Comparison of ENCODE assay signal across 28 mouse cellular contexts in the genomic region with DNA sequence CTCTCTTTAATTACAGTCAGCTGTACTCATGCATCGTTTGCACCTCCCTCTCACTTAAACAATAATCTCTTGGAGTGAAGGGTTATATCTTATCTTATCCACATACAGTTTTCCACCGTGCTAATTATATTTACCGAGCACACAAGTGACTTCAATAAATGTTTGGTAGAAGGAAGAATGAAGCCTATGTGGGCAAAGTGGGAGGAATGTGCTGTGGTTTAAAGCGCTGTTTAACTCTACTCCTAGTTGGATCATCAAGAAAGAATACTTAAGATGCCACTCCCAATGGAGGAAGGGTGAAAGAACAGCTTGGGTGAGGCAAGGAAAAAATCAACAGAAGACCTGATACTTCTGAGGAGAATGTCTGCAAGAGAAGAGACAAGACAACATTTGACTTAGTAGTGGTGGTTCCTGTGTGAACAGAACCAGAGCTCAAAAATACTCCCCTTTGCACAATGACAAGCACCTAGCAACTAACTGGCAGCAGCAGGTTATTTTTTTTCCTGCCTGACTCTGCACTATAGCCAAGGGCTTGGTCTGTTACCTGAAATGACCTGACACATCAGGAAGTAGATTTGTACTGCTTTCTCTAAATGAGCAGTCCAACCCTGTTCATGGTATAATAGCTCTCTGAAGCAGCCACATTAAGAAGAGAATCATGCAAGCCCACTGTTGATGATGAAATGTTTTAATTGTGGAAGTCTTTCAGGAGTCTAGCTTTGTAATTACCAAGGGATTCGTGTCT.
A peak's percentile ranks its signal among the peaks of the same experiment; 100 is the strongest.
DNase-seq lines count a peak whose midpoint lies in the region; ATAC-seq and TF ChIP-seq lines count a peak whose summit lies in the region.
"Had no signal": no experiment of that assay in that cellular context is flagged by ENCODE, and none has a peak within 500 bp of the region (broad histone marks: within the 10 kb centered on the region; RNA-seq: fewer than 3 reads in every experiment).

No protein-coding gene starts in this region.

- 80% methylated on average over 5 of the region's 5 CpGs for WGBS in kidney, embryonic 16.5 days
- WGBS in intestine, embryonic 15.5 days: 58% methylated on average over 5 of the region's 5 CpGs
- 41% methylated on average over 5 of the region's 5 CpGs for WGBS in intestine, postnatal 0 days
- 56% methylated on average over 5 of the region's 5 CpGs for WGBS in stomach, embryonic 16.5 days
- 83% methylated on average over 5 of the region's 5 CpGs for WGBS in midbrain, embryonic 15.5 days

- no peak overlapping the region for H3K4me2 ChIP-seq in kidney, embryonic 16.5 days (replicated peaks; ENCODE audit: low read depth, low read length)
- no peak overlapping the region for H3K4me2 ChIP-seq in intestine, embryonic 15.5 days (replicated peaks)
- H3K4me2 ChIP-seq in intestine, postnatal 0 days (replicated peaks; ENCODE audit: low read depth): no peak overlapping the region
- no peak overlapping the region for H3K4me2 ChIP-seq in stomach, embryonic 16.5 days (ENCODE audit: low read depth, low read length)
- no peak overlapping the region for H3K4me2 ChIP-seq in midbrain, embryonic 15.5 days
- H3K4me2 ChIP-seq: embryonic facial prominence, embryonic 13.5 days; forebrain, embryonic 12.5 days; forebrain, embryonic 15.5 days; hindbrain, embryonic 13.5 days had no signal

- intact Hi-C loops in gastrocnemius, postnatal 36 days (cut with DNase I): no loop called here

- H3K36me3 ChIP-seq in kidney, embryonic 16.5 days (ENCODE audit: insufficient read depth, low read length): no peaks in the 10 kb centered on the region
- H3K36me3 ChIP-seq in intestine, embryonic 15.5 days: no peaks in the 10 kb centered on the region
- H3K36me3 ChIP-seq in intestine, postnatal 0 days (ENCODE audit: control insufficient read depth, insufficient read depth): no peaks in the 10 kb centered on the region
- no peaks in the 10 kb centered on the region for H3K36me3 ChIP-seq in stomach, embryonic 16.5 days (ENCODE audit: control insufficient read depth, insufficient read depth, low read length)
- H3K36me3 ChIP-seq in midbrain, embryonic 15.5 days (replicated peaks): no peaks in the 10 kb centered on the region
- H3K36me3 ChIP-seq: embryonic facial prominence, embryonic 10.5 days; embryonic facial prominence, embryonic 13.5 days; forebrain, embryonic 12.5 days; forebrain, embryonic 15.5 days; G1E; heart, embryonic 10.5 days; hindbrain, embryonic 10.5 days; hindbrain, embryonic 13.5 days had no signal

- H3K27me3 ChIP-seq in kidney, embryonic 16.5 days (ENCODE audit: insufficient read depth, low read length): no peaks in the 10 kb centered on the region
- H3K27me3 ChIP-seq in intestine, embryonic 15.5 days (replicated peaks): no peaks in the 10 kb centered on the region
- no peaks in the 10 kb centered on the region for H3K27me3 ChIP-seq in intestine, postnatal 0 days (replicated peaks; ENCODE audit: control insufficient read depth, insufficient read depth, low read length)
- no peaks in the 10 kb centered on the region for H3K27me3 ChIP-seq in stomach, embryonic 16.5 days (ENCODE audit: control insufficient read depth, insufficient read depth, low read length)
- H3K27me3 ChIP-seq in midbrain, embryonic 15.5 days (replicated peaks): no peaks in the 10 kb centered on the region
- H3K27me3 ChIP-seq: CH12.LX; embryonic facial prominence, embryonic 13.5 days; forebrain, embryonic 12.5 days; forebrain, embryonic 15.5 days; hindbrain, embryonic 13.5 days had no signal

- H3K4me3 ChIP-seq in kidney, embryonic 16.5 days (ENCODE audit: low read length): no peak overlapping the region
- no peak overlapping the region for H3K4me3 ChIP-seq in intestine, embryonic 15.5 days (replicated peaks)
- no peak overlapping the region for H3K4me3 ChIP-seq in intestine, postnatal 0 days (ENCODE audit: low read depth, low read length)
- H3K4me3 ChIP-seq in stomach, embryonic 16.5 days (replicated peaks; ENCODE audit: low read length): no peak overlapping the region
- no peak overlapping the region for H3K4me3 ChIP-seq in midbrain, embryonic 15.5 days
- H3K4me3 ChIP-seq: embryonic facial prominence, embryonic 10.5 days; embryonic facial prominence, embryonic 13.5 days; erythroblast, embryonic 14.5 days; forebrain, embryonic 12.5 days; forebrain, embryonic 15.5 days; heart, adult 2 months; heart, embryonic 10.5 days; hindbrain, embryonic 10.5 days; hindbrain, embryonic 13.5 days had no signal

- H3K4me1 ChIP-seq in kidney, embryonic 16.5 days (ENCODE audit: insufficient read depth, low read length): no peaks in the 10 kb centered on the region
- no peaks in the 10 kb centered on the region for H3K4me1 ChIP-seq in intestine, embryonic 15.5 days (replicated peaks)
- no peaks in the 10 kb centered on the region for H3K4me1 ChIP-seq in intestine, postnatal 0 days (replicated peaks; ENCODE audit: control insufficient read depth, insufficient read depth, low read length)
- H3K4me1 ChIP-seq in stomach, embryonic 16.5 days (ENCODE audit: control insufficient read depth, insufficient read depth, low read length): no peaks in the 10 kb centered on the region
- no peaks in the 10 kb centered on the region for H3K4me1 ChIP-seq in midbrain, embryonic 15.5 days
- H3K4me1 ChIP-seq: embryonic facial prominence, embryonic 10.5 days; embryonic facial prominence, embryonic 13.5 days; forebrain, embryonic 12.5 days; forebrain, embryonic 15.5 days; heart, embryonic 10.5 days; hindbrain, embryonic 10.5 days; hindbrain, embryonic 13.5 days had no signal

- peak; percentile 3 for DNase-seq in kidney, adult 11 months
- no peak for DNase-seq in gastrocnemius, postnatal 36 days
- DNase-seq: adrenal gland, adult 2 months; adrenal gland, postnatal 14 days; B cell, adult 2 months; cerebellum, adult 11 months; cerebellum, adult 2 months; cerebellum, adult 9-11 months; cerebellum, postnatal 25 days; gastrocnemius, postnatal 25 days; heart, adult 2 months; heart, postnatal 36 days had no signal

- no peak overlapping the region for H3K27ac ChIP-seq in kidney, embryonic 16.5 days (ENCODE audit: low read length)
- H3K27ac ChIP-seq in intestine, embryonic 15.5 days: no peak overlapping the region
- H3K27ac ChIP-seq in intestine, postnatal 0 days (ENCODE audit: low read depth, low read length): no peak overlapping the region
- H3K27ac ChIP-seq in stomach, embryonic 16.5 days (ENCODE audit: low read length): no peak overlapping the region
- H3K27ac ChIP-seq in midbrain, embryonic 15.5 days: no peak overlapping the region
- H3K27ac ChIP-seq: embryonic facial prominence, embryonic 10.5 days; embryonic facial prominence, embryonic 13.5 days; forebrain, embryonic 12.5 days; forebrain, embryonic 15.5 days; heart, adult 2 months; heart, embryonic 10.5 days; hindbrain, embryonic 10.5 days; hindbrain, embryonic 13.5 days; hindbrain, postnatal 0 days had no signal

- H3K9ac ChIP-seq in kidney, embryonic 16.5 days (replicated peaks; ENCODE audit: low read length): no peak overlapping the region
- H3K9ac ChIP-seq in intestine, embryonic 15.5 days: no peak overlapping the region
- no peak overlapping the region for H3K9ac ChIP-seq in intestine, postnatal 0 days (ENCODE audit: low read depth, low read length)
- H3K9ac ChIP-seq in stomach, embryonic 16.5 days (ENCODE audit: low read length): no peak overlapping the region
- H3K9ac ChIP-seq in midbrain, embryonic 15.5 days: no peak overlapping the region
- H3K9ac ChIP-seq: embryonic facial prominence, embryonic 13.5 days; forebrain, embryonic 12.5 days; forebrain, embryonic 15.5 days; hindbrain, embryonic 13.5 days had no signal

- H3K9me3 ChIP-seq in kidney, embryonic 16.5 days (ENCODE audit: low read length): no peaks in the 10 kb centered on the region
- H3K9me3 ChIP-seq in intestine, embryonic 15.5 days: no peaks in the 10 kb centered on the region
- no peaks in the 10 kb centered on the region for H3K9me3 ChIP-seq in intestine, postnatal 0 days (ENCODE audit: control insufficient read depth)
- H3K9me3 ChIP-seq in stomach, embryonic 16.5 days (replicated peaks; ENCODE audit: control insufficient read depth, low read length): no peaks in the 10 kb centered on the region
- H3K9me3 ChIP-seq in midbrain, embryonic 15.5 days: no peaks in the 10 kb centered on the region
- H3K9me3 ChIP-seq: embryonic facial prominence, embryonic 10.5 days; embryonic facial prominence, embryonic 13.5 days; forebrain, embryonic 12.5 days; forebrain, embryonic 15.5 days; heart, embryonic 10.5 days; hindbrain, embryonic 10.5 days; hindbrain, embryonic 13.5 days had no signal

- no peak for TF ChIP-seq CTCF in intestine, postnatal 0 days (IDR thresholded peaks at IDR 0.05; ENCODE audit: low read depth)

- ATAC-seq in kidney, embryonic 16.5 days (ENCODE audit: low FRiP score, low TSS enrichment): no peak
- peak; percentile 81 for ATAC-seq in intestine, embryonic 15.5 days
- ATAC-seq in intestine, postnatal 0 days: peak; percentile 75
- ATAC-seq in stomach, embryonic 16.5 days (ENCODE audit: insufficient read depth, low FRiP score): peak; percentile 53; the same call in 1 of the 2 replicates
- ATAC-seq in midbrain, embryonic 15.5 days (replicated peaks): no peak
- ATAC-seq: forebrain, embryonic 15.5 days; hindbrain, postnatal 0 days had no signal

Comparison
In these comparisons a context has a peak if more than half of its experiments do, and no peak if none do; other contexts are left out.
1. ATAC-seq: peak in intestine, embryonic 15.5 days (single experiment), intestine, postnatal 0 days (single experiment) and stomach, embryonic 16.5 days (single experiment); none in kidney, embryonic 16.5 days (single experiment) and midbrain, embryonic 15.5 days (single experiment).